Mouse (Mus musculus) adrenal gland, adult 8-10 months (tissue): ENCODE results near the gene Ints6l. TPM values are rescaled to one million over a fixed set of nuclear protein-coding genes. Genes with fewer than 3 reads are reported as not detected.

Experiments
- DNase-seq: peaks from one replicate; pipeline ENCODE4 v3.0.0; 2022
- total RNA-seq, 4 experiments: library from RNA; stranded (reverse); gene quantifications; 2 replicates each; pipeline ENCODE4 v1.2.4; 2022

Ints6l gene
- total RNA-seq, 4 experiments from 2014 or later, result 26.2 to 54.0 (median 38.0) TPM

DNA sequence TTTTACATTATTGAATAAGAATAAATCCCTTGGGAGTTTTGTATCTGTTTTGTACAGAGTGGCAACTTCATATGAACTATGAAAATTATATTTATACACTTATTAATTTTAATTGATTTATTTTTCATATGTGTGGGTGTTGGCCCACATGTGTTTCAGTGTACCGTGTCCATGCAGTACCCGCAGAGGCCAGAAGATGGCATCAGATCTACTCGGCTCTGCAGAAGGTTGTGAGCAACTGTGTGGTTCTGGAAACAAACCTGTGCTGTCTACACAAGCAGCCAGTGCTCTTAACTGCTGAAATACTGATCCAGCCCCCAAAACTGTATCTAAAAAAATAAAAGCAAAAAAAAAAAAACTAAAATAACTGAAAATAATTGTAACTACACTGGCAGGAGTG, 76.6 kb downstream of the Ints6l start:
- peak; percentile 5 for DNase-seq

DNA sequence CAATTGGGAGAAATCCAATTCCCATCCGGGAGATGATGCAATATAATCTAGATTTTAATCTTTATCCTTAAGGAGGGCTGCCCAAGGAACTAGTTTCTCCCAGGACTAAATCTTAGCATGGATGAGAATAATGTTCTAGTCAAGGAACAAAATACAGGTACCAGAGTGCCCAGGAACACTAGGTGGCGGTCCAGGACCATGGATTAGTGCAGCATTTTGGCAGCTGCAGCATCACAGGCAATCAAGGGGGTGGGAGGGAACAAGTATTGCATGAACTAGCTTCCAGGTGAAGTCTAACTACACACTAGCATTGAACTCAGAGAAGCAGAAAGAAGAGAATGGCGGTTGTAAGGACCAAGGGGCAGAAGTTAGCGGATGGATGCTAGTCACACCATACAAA, 82.5 kb downstream of the Ints6l start:
- DNase-seq, result no peak

DNA sequence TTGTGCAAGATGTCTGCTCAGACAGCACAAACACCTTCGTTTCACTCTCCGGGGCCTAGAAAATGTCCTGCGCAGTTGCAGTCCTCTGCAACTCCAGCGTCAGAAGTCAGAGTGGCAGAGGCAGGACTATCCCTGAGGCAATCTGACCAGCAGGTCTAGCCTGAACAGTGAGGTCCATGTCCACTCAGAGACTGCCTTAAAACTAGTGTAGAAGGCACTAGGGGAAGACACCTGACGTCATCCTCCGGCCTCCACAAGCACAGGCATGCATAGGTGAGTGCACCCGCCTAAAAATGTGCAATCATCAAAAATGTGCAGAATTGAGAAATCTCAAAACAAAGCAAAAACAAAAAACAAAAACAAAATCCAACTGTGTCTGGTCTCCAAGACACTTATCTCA, 94.8 kb downstream of the Ints6l start, which contains the start of gene Gm648:
Gene Gm648, minus strand, starts transcription at position 101 of the 400 bp plus-strand sequence.
- DNase-seq, result no peak

DNA sequence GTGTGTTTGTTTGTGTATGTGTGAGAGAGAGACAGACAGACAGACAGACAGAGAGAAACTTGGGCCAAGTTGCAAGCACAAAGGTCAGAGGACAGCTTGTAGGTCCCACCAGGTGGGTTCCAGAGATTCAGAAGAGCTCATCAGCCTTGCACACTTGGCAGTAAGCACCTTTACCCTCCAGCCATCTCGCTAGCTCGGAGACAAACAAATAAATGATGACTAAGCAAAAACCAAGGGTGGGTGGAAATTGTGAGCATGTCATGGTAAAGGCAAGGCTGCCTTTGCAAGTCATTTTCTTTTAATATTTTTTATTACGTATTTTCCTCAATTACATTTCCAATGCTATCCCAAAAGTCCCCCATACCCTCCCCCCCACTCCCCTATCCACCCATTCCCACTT, 98.9 kb downstream of the Ints6l start:
- DNase-seq, result no peak

Other genes starting within 250 kb of the Ints6l start
- not detected for gene Gm773, start 242.0 kb upstream of the Ints6l start, total RNA-seq
- 1 to 10 TPM; 3.0 to 5.9 (median 4.9) TPM for gene Zfp449, start 108.5 kb upstream of the Ints6l start, total RNA-seq
- gene Smim10l2a, start 80.3 kb upstream of the Ints6l start, total RNA-seq, result 1 to 10 TPM in 2 of 4 experiments, under 1 TPM in 2; 0.66 to 1.6 (median 1.2) TPM
- 1 to 10 TPM in 1 of 4 experiments, not detected in 3; 1.1 TPM for gene Gm2174, start 6.9 kb upstream of the Ints6l start, total RNA-seq
- not detected for gene Gm10477, start 69.9 kb downstream of the Ints6l start, total RNA-seq
- not detected for gene Gm648, start 94.7 kb downstream of the Ints6l start, total RNA-seq
- gene Mmgt1, start 143.2 kb downstream of the Ints6l start, total RNA-seq, result 10 to 100 TPM; 24.8 to 31.3 (median 27.9) TPM
- 10 to 100 TPM; 35.6 to 39.1 (median 37.6) TPM for gene Slc9a6, start 154.9 kb downstream of the Ints6l start, total RNA-seq